Mouse (Mus musculus) liver, embryonic 14.5 days (tissue): ENCODE measurements at regions not wholly inside any gene's neighbourhood (a gene's known extent, or its start where the extent isn't known, plus 50 kb on each side); places are given as distances from the start of the nearest gene placed in this dataset.

Experiments used
- ATAC-seq: fragments of 200-750 bp; cut with Nextera tagmentation; 2 replicates; pipeline ENCODE4 v1.8.0; 2017; ENCODE audit warnings: moderate number of reproducible peaks, mild to moderate bottlenecking, moderate library complexity; ENCODE audit not compliant: insufficient read depth
- DNase-seq, 3 experiments: peaks; one replicate each; pipeline ENCODE4 v3.0.0-alpha.2; 2012 to 2013; ENCODE audit warnings: low read depth in 3 of 3, low spot score in 3 of 3
- H3K27ac ChIP-seq: fragments of 300-500 bp; sonication (generic); 2 replicates; pipeline ENCODE4 v1.5.1; 2014; ENCODE audit warnings: moderate library complexity, mild to moderate bottlenecking, control low read depth, inconsistent platforms
- H3K27me3 ChIP-seq: fragments of 300-500 bp; sonication (generic); 2 replicates; pipeline ENCODE4 v1.6.1; 2014; ENCODE audit warnings: mild to moderate bottlenecking, low read length, moderate library complexity; ENCODE audit not compliant: control insufficient read depth, insufficient read depth
- H3K36me3 ChIP-seq: fragments of 300-500 bp; sonication (generic); replicated peaks from 2 replicates; pipeline ENCODE4 v1.6.1; 2014; ENCODE audit warnings: low read depth; ENCODE audit not compliant: control insufficient read depth, insufficient read depth
- H3K4me1 ChIP-seq, 2 experiments: fragments of 200-500 bp in 1 of 2; fragments of 300-500 bp in 1 of 2; sonication (generic) in 1 of 2; replicated peaks; 2 replicates each; pipeline ENCODE4 v1.6.1; 2012 to 2014; ENCODE audit warnings: antibody characterized with exemption in 1 of 2, inconsistent platforms in 1 of 2, low read length in 1 of 2; ENCODE audit not compliant: control insufficient read depth in 2 of 2, insufficient read depth in 2 of 2
- H3K4me2 ChIP-seq: fragments of 300-500 bp; sonication (generic); 2 replicates; pipeline ENCODE4 v1.6.1; 2014; ENCODE audit warnings: low read depth, mild to moderate bottlenecking, control low read depth, moderate library complexity
- H3K4me3 ChIP-seq, 2 experiments: fragments of 200-500 bp in 1 of 2; fragments of 300-500 bp in 1 of 2; sonication (generic) in 1 of 2; 2 replicates each; pipeline ENCODE4 v1.5.1; 2012 to 2014; ENCODE audit warnings: low read depth in 2 of 2, low read length in 2 of 2, mild to moderate bottlenecking in 2 of 2, control low read depth in 1 of 2, inconsistent platforms in 1 of 2, moderate library complexity in 1 of 2; ENCODE audit not compliant: insufficient read depth in 1 of 2
- H3K9ac ChIP-seq: fragments of 300-500 bp; sonication (generic); replicated peaks from 2 replicates; pipeline ENCODE4 v1.6.1; 2014; ENCODE audit warnings: mild to moderate bottlenecking, control low read depth, moderate library complexity
- H3K9me3 ChIP-seq: fragments of 300-500 bp; sonication (generic); 2 replicates; pipeline ENCODE4 v1.6.1; 2016; ENCODE audit warnings: low read length, mixed read lengths; ENCODE audit not compliant: control insufficient read depth
- CTCF ChIP-seq: IDR thresholded peaks from 2 replicates; pipeline ENCODE4 v1.5.1; 2016; ENCODE audit warnings: antibody characterized with exemption, low read depth, control low read depth
- EP300 ChIP-seq: IDR thresholded peaks from 2 replicates; pipeline ENCODE4 v1.6.1; 2016; ENCODE audit warnings: antibody characterized with exemption, low read depth
- WGBS: fragments of 180-500 bp; shearing (Covaris S2); extraction: QIAGEN DNeasy Blood & Tissue Kit; methylation state at CpG from one replicate; pipeline ENCODE4 v1.1.7; 2014; ENCODE audit not compliant: insufficient replicate concordance; 5-methylcytosine and 5-hydroxymethylcytosine counted together

DNA sequence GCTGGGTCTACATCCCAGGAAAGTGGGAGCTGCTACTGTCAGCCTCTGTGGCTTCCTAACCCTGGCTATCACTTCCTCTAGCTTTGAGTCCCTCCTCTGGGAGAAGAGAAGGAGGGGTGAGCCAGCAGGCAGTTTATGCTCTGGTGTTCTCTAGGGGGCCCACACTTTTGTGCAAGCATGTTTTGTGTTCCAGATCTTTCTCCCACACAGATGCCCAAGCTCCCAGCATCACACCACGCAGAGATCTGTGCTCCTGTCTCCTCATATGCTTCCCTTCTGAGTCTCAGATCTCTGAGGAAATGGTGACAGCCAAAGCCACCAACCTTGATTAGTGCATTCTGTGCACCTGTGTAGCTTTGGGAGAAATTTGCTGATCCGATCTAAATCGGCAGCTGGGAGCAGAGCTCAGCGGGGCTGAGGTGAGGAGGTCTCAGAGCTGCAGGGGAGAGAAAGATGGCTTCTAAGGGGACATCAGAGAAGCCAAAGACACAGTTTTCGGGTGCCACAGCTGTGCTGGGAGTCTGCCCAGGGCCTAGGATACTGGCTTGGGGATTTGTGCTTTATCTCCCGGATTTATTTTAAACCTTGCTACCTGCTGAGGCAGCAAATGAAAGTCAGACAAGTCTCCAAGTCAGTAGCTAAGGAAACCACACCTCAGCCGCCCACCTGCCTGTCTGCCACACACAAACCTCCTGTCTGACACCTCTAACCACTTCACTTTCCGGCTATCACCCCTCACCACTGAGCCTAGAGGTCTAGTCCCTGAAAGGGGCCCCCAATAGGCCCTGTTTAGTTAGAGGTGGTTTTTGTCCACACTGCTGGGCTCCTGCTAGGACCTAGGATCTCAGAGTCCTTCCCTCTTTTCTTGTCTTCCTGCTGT, 185.4 kb upstream of the Tle3 start:
- no peak overlapping the region for H3K4me3 ChIP-seq

DNA sequence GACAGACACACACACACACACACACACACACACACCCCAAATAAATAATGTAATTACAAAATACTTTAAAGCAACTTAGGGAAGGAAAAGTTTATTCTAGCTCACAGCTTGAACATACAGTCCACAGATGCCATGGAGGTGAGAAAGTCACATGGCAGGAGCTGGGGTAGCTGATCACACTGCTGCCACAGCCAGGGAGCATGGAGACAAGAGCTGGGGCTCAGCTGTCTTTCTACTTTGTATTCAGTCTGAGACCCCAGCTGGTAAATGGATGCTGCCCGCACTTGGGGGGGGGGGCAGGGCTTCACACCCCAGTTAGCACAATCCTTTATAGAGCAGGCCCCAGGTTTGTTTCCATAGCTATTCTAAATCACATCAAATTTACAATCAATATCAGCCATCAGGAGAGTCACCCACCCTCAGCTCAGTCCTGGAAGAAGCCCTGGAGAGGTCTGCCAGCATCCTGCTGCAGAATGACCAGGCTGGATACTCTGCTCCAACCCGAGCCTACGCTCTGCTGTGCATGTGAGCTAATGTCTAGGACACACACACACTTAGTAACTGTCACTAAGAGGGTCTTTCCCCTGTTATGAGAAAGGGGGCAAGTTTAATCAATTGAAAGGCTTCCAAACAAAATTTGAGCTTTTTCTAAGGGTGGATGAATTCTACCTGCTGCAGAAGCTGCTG, 184.3 kb upstream of the Tle3 start:
- DNase-seq (no peak), ATAC-seq (no peak)
- Histone ChIP-seq H3K4me2 (no peak overlapping the region), H3K9me3 (no peaks in the 10 kb centered on the region), H3K27me3 (no peaks in the 10 kb centered on the region), H3K4me1 (no peaks in the 10 kb centered on the region), H3K9ac (no peak overlapping the region), H3K36me3 (no peaks in the 10 kb centered on the region), H3K4me3 (no peak overlapping the region), H3K27ac (no peak overlapping the region)
- WGBS = 57% methylated on average over 3 of the region's 3 CpGs
- no peak for TF ChIP-seq CTCF
- no peak for TF ChIP-seq EP300

More for the DNA sequence above, 185.4 kb upstream of the Tle3 start:
- no peaks in the 10 kb centered on the region for H3K36me3 ChIP-seq
- H3K9me3 ChIP-seq = no peaks in the 10 kb centered on the region
- no peaks in the 10 kb centered on the region for H3K27me3 ChIP-seq
- 46% methylated on average over 8 of the region's 8 CpGs for WGBS
- H3K4me2 ChIP-seq = no peak overlapping the region
- ATAC-seq = no peak
- no peak for TF ChIP-seq EP300
- no peak for TF ChIP-seq CTCF
- no peak for DNase-seq
- H3K4me1 ChIP-seq = no peaks in the 10 kb centered on the region
- H3K27ac ChIP-seq = no peak overlapping the region
- H3K9ac ChIP-seq = no peak overlapping the region

DNA sequence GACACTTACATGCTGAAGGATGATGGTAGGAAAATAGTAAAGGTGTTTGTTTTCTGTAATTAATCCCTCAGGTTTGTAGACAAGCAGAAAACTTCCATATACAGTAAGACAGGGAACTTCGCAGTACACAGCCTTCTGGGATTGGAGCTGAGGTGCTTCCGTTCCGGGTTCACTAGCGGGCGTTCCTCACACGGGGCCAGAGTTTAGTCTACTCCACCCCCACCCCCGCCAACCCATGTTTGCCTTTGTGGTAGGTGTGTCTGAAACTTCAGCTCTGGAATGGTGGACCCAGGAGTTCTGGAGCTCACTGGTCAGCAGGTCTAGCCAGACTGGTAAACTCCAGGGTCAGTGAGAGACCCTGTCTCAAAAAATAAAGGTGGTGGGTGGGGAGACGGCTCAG, 182.9 kb upstream of the Tle3 start:
- ATAC-seq = no peak
- Histone ChIP-seq H3K36me3 (no peaks in the 10 kb centered on the region), H3K9ac (no peak overlapping the region), H3K4me3 (no peak overlapping the region), H3K4me2 (no peak overlapping the region), H3K9me3 (no peaks in the 10 kb centered on the region), H3K4me1 (no peaks in the 10 kb centered on the region), H3K27me3 (no peaks in the 10 kb centered on the region), H3K27ac (no peak overlapping the region)
- 67% methylated on average over 8 of the region's 8 CpGs for WGBS
- DNase-seq = no peak
- TF ChIP-seq EP300 = no peak
- TF ChIP-seq CTCF = no peak

DNA sequence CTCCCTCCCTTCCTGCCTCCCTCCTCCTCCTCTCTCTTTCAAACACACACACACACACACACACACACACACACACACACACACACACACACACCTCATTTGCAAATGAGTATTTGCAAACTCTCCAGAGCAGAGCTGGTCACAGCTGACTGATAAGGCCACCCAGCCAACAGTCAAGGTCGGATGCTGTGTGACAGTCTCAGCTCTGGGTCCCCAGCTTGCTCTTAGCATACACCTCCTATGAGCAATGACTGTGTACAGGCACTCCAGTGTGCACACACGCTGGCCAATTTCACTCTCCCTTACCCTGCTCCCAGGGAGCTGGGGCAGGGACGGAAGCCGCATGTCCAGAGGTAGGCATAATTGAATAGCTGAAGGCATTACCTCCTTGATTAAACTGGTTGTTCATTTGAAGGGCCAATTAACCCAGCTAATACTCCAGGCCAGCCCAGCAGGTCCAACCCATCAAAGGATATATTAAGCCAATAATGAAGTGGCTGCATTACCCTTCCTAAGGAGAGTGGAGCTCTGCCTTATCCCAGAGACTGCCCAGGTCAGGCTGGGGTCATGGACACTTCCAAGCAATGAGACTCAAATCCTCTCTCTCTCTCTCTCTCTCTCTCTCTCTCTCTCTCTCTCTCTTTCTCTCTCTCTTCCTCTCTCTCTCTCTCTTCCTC, 173.0 kb upstream of the Tle3 start:
- H3K27me3 ChIP-seq = no peaks in the 10 kb centered on the region
- 0 out of 4 replicates have a peak, but pooled peaks cover 0 to 2% of the 10 kb centered on the region in 2 experiments for H3K4me1 ChIP-seq
- H3K36me3 ChIP-seq = no peaks in the 10 kb centered on the region
- TF ChIP-seq EP300 = no peak
- no peak for TF ChIP-seq CTCF
- H3K4me2 ChIP-seq = no peak overlapping the region
- DNase-seq = no peak
- no peak overlapping the region for H3K9ac ChIP-seq
- H3K4me3 ChIP-seq = no peak overlapping the region
- no peak for ATAC-seq
- H3K27ac ChIP-seq = no peak overlapping the region
- no peaks in the 10 kb centered on the region for H3K9me3 ChIP-seq
- WGBS = 43% methylated on average over 4 of the region's 4 CpGs

DNA sequence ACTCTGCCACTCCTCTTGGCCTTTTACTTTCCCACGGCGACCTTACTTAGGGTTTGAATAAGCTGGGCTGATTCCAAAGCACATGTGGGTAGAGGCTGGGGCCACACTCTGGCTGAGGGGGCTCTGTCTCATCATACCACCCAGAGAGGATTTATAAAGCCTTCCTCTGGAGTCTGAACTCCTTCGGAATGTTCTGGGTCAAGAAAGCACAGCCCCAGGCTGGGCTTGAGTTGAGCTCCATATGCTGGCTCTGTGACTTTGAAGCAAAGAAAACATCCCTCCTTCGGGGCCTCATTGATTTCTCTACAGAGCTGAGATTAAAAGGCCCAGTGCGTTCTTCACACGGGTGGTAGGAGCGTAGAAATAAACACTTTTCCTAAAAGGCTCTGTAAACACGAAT, 172.3 kb upstream of the Tle3 start:
- no peak overlapping the region for H3K4me2 ChIP-seq
- H3K36me3 ChIP-seq = no peaks in the 10 kb centered on the region
- ATAC-seq = no peak
- H3K27me3 ChIP-seq = no peaks in the 10 kb centered on the region
- H3K27ac ChIP-seq = no peak overlapping the region
- TF ChIP-seq EP300 = no peak
- TF ChIP-seq CTCF = no peak
- WGBS = 21% methylated on average over 8 of the region's 8 CpGs
- no peak for DNase-seq
- H3K9me3 ChIP-seq = no peaks in the 10 kb centered on the region
- H3K4me1 ChIP-seq = 0 out of 4 replicates have a peak, but pooled peaks cover 0 to 2% of the 10 kb centered on the region in 2 experiments
- no peak overlapping the region for H3K4me3 ChIP-seq
- H3K9ac ChIP-seq = no peak overlapping the region
